8 mouse cellular contexts compared by ENCODE assay signal in genomic region chr11:20248277-20248676, GRCm38 (mm10). TPM values are rescaled to one million over a fixed set of nuclear protein-coding genes. Genes with fewer than 3 reads are reported as not detected.
DNase-seq lines count a peak whose midpoint lies in the region; ATAC-seq and TF ChIP-seq lines count a peak whose summit lies in the region.

No protein-coding gene starts in this region.

- peak overlapping the region; percentile 69 for H3K4me2 ChIP-seq in embryonic facial prominence, embryonic 11.5 days (ENCODE audit: low read depth, low read length)
- peak overlapping the region; percentile 54 for H3K4me2 ChIP-seq in midbrain, embryonic 16.5 days (ENCODE audit: low read length)

- no peaks in the 10 kb centered on the region for H3K36me3 ChIP-seq in liver, adult 2 months (ENCODE audit: control insufficient read depth, insufficient read depth, low read length)
- H3K36me3 ChIP-seq in embryonic facial prominence, embryonic 11.5 days (replicated peaks; ENCODE audit: control insufficient read depth, insufficient read depth, low read depth, low read length) = no peaks in the 10 kb centered on the region
- no peaks in the 10 kb centered on the region for H3K36me3 ChIP-seq in midbrain, embryonic 16.5 days (ENCODE audit: control insufficient read depth, insufficient read depth, low read length)

- no peaks in the 10 kb centered on the region for H3K27me3 ChIP-seq in liver, adult 2 months (ENCODE audit: control insufficient read depth, insufficient read depth, low read length)
- no peaks in the 10 kb centered on the region for H3K27me3 ChIP-seq in embryonic facial prominence, embryonic 11.5 days (ENCODE audit: control insufficient read depth, insufficient read depth, low read length)
- no peaks in the 10 kb centered on the region for H3K27me3 ChIP-seq in midbrain, embryonic 16.5 days (ENCODE audit: control insufficient read depth, insufficient read depth, low read depth, low read length)

- 0 out of 2 replicates have a peak overlapping the region, but pooled peaks have one; percentile 7 for H3K9ac ChIP-seq in liver, adult 2 months (ENCODE audit: low read depth, low read length)
- H3K9ac ChIP-seq in embryonic facial prominence, embryonic 11.5 days (replicated peaks; ENCODE audit: low read length) = peak overlapping the region; percentile 97
- peak overlapping the region; percentile 88 for H3K9ac ChIP-seq in midbrain, embryonic 16.5 days (ENCODE audit: low read depth, low read length)

- 17% methylated on average over 4 of the region's 4 CpGs for WGBS in liver, adult 2 months
- WGBS in embryonic facial prominence, embryonic 11.5 days = 14% methylated on average over 4 of the region's 4 CpGs
- WGBS in midbrain, embryonic 16.5 days = 12% methylated on average over 4 of the region's 4 CpGs

- peak overlapping the region; percentile 98; the same call in 1 of the 2 replicates for H3K4me3 ChIP-seq in liver, adult 2 months (ENCODE audit: insufficient read depth, low read depth, low read length)
- peak overlapping the region; percentile 92 for H3K4me3 ChIP-seq in embryonic facial prominence, embryonic 11.5 days (ENCODE audit: low read depth, low read length)
- peak overlapping the region; percentile 85 for H3K4me3 ChIP-seq in midbrain, embryonic 16.5 days (ENCODE audit: low read depth, low read length)

- no peaks in the 10 kb centered on the region for H3K9me3 ChIP-seq in embryonic facial prominence, embryonic 11.5 days (replicated peaks; ENCODE audit: control insufficient read depth, low read length)
- no peaks in the 10 kb centered on the region for H3K9me3 ChIP-seq in midbrain, embryonic 16.5 days (replicated peaks; ENCODE audit: control insufficient read depth, low read length, poor library complexity, severe bottlenecking)

- H3K4me1 ChIP-seq in liver, adult 2 months (ENCODE audit: control insufficient read depth, insufficient read depth, low read length) = peaks cover 2% of the 10 kb centered on the region; the same call in 1 of the 2 replicates
- H3K4me1 ChIP-seq in embryonic facial prominence, embryonic 11.5 days (ENCODE audit: control insufficient read depth, insufficient read depth, low read length) = peaks cover 4% of the 10 kb centered on the region
- peaks cover 26% of the 10 kb centered on the region for H3K4me1 ChIP-seq in midbrain, embryonic 16.5 days (ENCODE audit: control insufficient read depth, insufficient read depth, low read length)

- no peak for TF ChIP-seq POLR2A in liver, adult 2 months (IDR thresholded peaks at IDR 0.05; ENCODE audit: extremely low read depth, insufficient read depth, low read length)

- DNase-seq in liver, adult 2 months (ENCODE audit: extremely low read depth, low read depth, low spot score) = no peak
- DNase-seq in liver = no peak
- peak; percentile 49 for DNase-seq in embryonic facial prominence, embryonic 11.5 days (ENCODE audit: low spot score)
- DNase-seq in ovary, postnatal 36 days (ENCODE audit: low spot score) = no peak
- DNase-seq in adrenal gland, adult 2 months = no peak
- no peak for DNase-seq in layer of hippocampus, adult 9-11 months

- H3K79me2 ChIP-seq in liver, adult 2 months (ENCODE audit: control insufficient read depth, insufficient read depth, low read length) = peaks cover 20% of the 10 kb centered on the region

- ATAC-seq in embryonic facial prominence, embryonic 11.5 days (replicated peaks; ENCODE audit: insufficient number of reproducible peaks, low FRiP score, low TSS enrichment, low read depth) = no peak
- peak; percentile 51 for ATAC-seq in inflammation-experienced regulatory T-cells, adult 6 months
- ATAC-seq in midbrain, embryonic 16.5 days = no peak

- H3K27ac ChIP-seq in liver, adult 2 months (replicated peaks; ENCODE audit: insufficient read depth, low read depth, low read length) = no peak overlapping the region
- H3K27ac ChIP-seq in embryonic facial prominence, embryonic 11.5 days (replicated peaks; ENCODE audit: low read depth, low read length) = no peak overlapping the region
- peak overlapping the region; percentile 86 for H3K27ac ChIP-seq in midbrain, embryonic 16.5 days (ENCODE audit: low read length)

- no peak for TF ChIP-seq CTCF in liver, adult 2 months (IDR thresholded peaks at IDR 0.05; ENCODE audit: low read depth, low read length)

RNA-seq across cellular contexts. Expression of gene Cep68, which starts 1.0 kb away (rescaled TPM):
- total RNA-seq in liver, adult 2 months (2014; rRNA removed) = 5.8 and 7.6 TPM in 2 replicates
- 7.3 and 7.8 TPM in 2 replicates for polyA plus RNA-seq in liver, adult 2 months (2012; rRNA removed)
- polyA plus RNA-seq in embryonic facial prominence, embryonic 11.5 days (2014; fragmentation: Nextera tagmentation; extraction: Ambion mirVana) = 34.7 and 38.5 TPM in 2 replicates
- 10 to 100 TPM in 2 of 3 experiments, 1 to 10 TPM in 1; 9.9 to 15.0 (median 10.6) TPM for polyA plus RNA-seq in inflammation-experienced regulatory T-cells, adult 6 months (2017; shearing (Covaris generic))
- polyA plus RNA-seq in midbrain, embryonic 16.5 days (2015; fragmentation: Nextera tagmentation; extraction: Ambion mirVana) = 26.6 and 26.7 TPM in 2 replicates
- 10 to 100 TPM; 19.8 to 24.2 TPM for total RNA-seq in adrenal gland, adult 2 months (2021)
- polyA plus RNA-seq in adrenal gland, adult 2 months (2012; rRNA removed) = 14.0 and 17.8 TPM in 2 replicates

RNA-seq across cellular contexts. Expression of gene Rab1a, which starts 47.0 kb away (rescaled TPM):
- total RNA-seq in liver, adult 2 months (2014; rRNA removed) = 93.4 and 99.1 TPM in 2 replicates
- polyA plus RNA-seq in liver, adult 2 months (2012; rRNA removed) = 48.5 and 50.4 TPM in 2 replicates
- polyA plus RNA-seq in embryonic facial prominence, embryonic 11.5 days (2014; fragmentation: Nextera tagmentation; extraction: Ambion mirVana) = 223 and 251 TPM in 2 replicates
- 100 to 1,000 TPM in 1 of 3 experiments, 10 to 100 TPM in 2; 84.7 to 147 (median 85.4) TPM for polyA plus RNA-seq in inflammation-experienced regulatory T-cells, adult 6 months (2017; shearing (Covaris generic))
- 313 and 318 TPM in 2 replicates for polyA plus RNA-seq in midbrain, embryonic 16.5 days (2015; fragmentation: Nextera tagmentation; extraction: Ambion mirVana)
- total RNA-seq in adrenal gland, adult 2 months (2021) = 100 to 1,000 TPM; 165 to 173 TPM
- 28.4 and 34.4 TPM in 2 replicates for polyA plus RNA-seq in adrenal gland, adult 2 months (2012; rRNA removed)

Comparison
In these comparisons a context has a peak if more than half of its experiments do, and no peak if none do; other contexts are left out.
1. H3K9ac ChIP-seq: peak in every context shown above with its lines; median percentile 97 in embryonic facial prominence, embryonic 11.5 days; 88 in midbrain, embryonic 16.5 days; 7 in liver, adult 2 months.